Mouse (Mus musculus): ENCODE measurements around the gene Cfb.

DNA sequence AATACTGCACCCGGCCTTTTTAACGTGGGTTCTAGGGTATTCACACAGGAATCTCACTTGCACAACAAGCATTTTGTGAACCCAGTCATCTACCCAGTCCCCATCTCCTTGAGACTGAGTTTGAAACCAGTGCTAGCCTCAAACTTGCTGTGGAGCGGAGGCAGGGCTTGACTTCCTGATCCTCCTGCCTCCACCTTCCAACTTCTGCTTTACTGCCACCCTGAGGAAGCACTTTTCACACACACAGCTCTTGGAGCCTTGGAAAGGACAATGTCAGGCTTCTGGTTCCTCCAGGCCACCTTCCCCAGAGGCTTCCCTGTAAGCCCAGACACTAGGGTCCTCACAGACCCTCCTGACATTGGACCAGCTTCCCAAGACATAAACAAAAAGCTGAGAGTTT, 21.0 kb upstream of the Cfb start:
- TF ChIP-seq CTCF (IDR thresholded peaks at IDR 0.05; ENCODE audit: control insufficient read depth, insufficient read depth, insufficient replicate concordance, low read depth, low read length): peak; percentile 19; the same call in 1 of the 2 replicates
- no peak for TF ChIP-seq POLR2A (IDR thresholded peaks at IDR 0.05; ENCODE audit: control insufficient read depth, low read depth, low read length)

Data from testis, adult 2 months (tissue).